Mouse (Mus musculus) cerebral cortex, adult 2 months (tissue): ENCODE results near the gene Gk2.

ENCODE experiments used
- WGBS: fragments of 180-500 bp; shearing (Covaris S2); methylation state at CpG from one replicate; pipeline ENCODE4 v1.1.7; 2018; 5-methylcytosine and 5-hydroxymethylcytosine counted together

Gk2 gene

DNA sequence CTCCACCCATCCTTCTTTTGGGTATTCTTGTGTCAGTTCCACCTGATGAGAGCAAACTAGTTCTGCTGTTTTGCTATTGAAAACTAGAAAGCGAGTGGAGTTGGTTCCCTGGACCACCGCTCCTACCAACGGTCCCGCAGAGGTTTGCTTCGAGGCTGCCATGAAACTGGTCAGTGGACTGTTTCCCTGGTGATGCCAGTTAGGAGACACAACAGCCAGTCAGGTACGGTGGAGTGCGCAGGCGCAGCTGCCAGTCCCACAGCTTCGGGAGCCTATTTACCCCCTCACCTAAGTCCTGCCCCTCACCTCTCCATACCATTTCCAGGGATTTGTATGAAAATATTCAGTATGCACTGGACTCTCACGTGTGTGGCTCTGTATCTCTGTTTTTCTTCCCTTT lies at the start of gene Gk2:
Gk2 (minus strand) TSS at position 206 of the 400 bp plus-strand sequence.
- WGBS, result 93% methylated on average over 10 of the region's 10 CpGs

DNA sequence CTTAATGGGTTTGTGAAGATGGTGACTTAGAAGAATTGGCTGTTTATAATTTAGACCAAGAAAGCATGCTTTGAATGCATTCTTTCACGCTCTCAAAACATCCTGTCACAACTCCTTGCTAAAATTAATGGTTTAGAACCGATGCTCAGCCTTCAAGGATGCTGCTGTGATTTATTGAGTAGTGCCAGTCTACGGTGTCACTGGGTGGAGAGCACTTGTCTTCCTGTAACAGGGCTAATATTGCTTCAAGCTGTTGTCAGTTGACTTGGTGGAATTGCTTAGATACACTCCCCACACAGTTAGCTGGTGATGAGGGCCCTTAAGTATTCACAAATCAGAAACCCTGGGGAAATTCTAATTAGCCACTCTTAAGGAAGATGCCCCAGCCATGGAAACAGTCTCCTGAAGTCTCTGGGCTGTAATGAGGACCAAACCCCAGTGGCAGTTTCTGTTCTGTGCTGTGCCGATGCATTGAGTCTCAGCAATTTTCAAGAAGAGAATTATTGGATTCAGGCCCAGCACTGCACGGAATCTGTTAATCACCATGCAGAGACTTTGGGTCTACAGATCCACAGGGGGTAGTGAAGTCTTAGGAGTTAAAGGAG lies 38.8 kb upstream of the Gk2 start:
- 72% methylated on average over 5 of the region's 5 CpGs for WGBS

DNA sequence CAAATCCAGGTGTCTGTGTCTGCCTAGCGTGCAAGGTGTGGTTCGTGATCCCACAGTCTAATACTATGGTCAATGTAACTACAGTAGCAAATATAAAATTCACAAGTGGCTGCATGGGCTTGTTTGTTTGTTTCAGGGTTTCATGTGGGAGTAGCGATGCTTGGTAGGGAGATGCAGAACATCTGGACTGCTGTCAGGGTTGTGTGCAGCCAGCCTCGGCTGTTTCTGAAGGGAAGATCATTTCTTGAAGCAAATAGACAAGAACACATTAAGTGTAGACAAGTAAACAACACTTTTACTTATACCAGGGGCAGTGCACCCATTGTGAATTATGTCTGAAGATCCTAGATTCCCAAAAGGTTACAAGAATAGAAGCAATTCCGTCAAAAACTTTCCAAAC lies 36.6 kb upstream of the Gk2 start:
- 87% methylated on average over 5 of the region's 5 CpGs for WGBS

- 74% methylated on average over 5 of the region's 5 CpGs for WGBS
Observed at GRCm38 (mm10) chr5:97486141-97486540, 29.3 kb upstream of the Gk2 start.

GRCm38 (mm10) chr5:97479991-97480390 lies 23.2 kb upstream of the Gk2 start:
- 81% methylated on average over 1 of the region's 1 CpGs for WGBS

DNA sequence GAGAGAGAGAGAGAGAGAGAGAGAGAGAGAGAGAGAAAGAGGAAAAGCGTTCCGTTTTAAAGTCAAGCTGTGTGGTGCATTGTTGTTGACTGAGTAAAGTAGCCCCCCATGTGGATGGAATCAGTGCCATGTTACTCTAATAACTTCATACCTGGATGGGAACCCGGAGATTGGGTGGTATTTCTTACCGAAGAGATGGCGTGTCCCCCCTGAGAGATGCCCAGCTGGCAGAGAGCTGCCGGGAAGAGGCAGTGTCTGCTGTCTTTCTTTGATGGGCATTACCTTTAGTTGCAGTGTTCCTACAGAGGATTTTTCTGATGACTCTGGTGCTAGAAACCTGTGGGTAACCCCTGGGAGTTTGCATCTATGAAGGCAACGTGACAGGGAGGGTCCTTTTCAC lies 10.4 kb upstream of the Gk2 start:
- WGBS, result 84% methylated on average over 7 of the region's 7 CpGs

DNA sequence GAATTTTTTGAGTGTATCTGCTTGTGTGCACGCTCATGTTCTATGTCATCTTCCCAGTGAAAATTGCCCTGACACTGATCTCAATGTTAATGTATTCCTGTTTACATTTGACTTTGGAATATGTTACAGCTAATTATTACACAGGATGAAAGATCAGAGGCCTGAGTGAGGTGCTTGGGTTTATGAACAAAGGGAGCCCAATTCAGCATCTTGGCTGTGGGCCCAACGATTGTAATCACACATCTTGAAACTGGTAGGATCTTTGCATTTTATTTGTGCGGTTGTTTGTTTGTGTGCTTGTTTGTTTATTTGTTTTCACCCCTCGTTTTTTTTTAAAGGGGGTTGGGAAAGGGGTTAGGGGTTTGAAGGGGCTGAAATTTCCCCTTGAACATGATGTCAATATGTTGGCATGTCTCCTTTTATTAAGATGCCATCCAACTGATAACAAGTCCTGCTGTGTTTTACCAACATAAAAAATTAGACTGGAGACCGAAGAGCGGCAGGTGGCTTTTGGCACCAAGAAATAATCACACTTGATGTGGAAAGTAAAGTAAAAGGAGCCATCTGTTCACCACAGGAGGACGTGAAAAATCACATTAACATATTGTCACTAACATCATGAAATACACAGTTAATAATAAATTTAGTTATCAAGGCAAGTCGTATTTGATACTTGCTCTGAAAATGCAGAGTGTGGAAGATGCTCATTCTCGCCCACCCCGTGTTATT lies 9.8 kb upstream of the Gk2 start:
- WGBS, result 59% methylated on average over 10 of the region's 10 CpGs

DNA sequence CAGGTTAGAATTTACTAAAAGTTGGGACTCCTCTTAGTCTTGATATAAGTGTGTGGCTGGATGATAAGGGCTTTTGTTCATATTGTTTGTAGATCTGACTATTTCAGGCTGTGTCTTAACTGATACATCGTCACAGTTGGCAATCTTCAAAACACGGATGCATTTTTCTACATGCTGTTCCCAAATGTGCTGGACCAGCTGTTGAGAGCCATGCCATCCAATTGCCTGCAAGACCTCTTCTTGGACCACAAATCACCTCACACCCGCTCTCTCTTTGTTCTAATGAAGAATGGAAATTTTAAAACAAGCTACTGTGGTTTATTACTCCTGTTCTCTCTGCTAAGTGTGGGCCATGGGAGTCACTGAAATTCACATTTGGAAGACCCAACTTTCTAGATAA lies 9.1 kb upstream of the Gk2 start:
- 74% methylated on average over 3 of the region's 3 CpGs for WGBS

GRCm38 (mm10) chr5:97462856-97463255 lies 6.0 kb upstream of the Gk2 start:
- 91% methylated on average over 3 of the region's 3 CpGs for WGBS

- 84% methylated on average over 4 of the region's 4 CpGs for WGBS
Observed at GRCm38 (mm10) chr5:97451451-97451850, 5.4 kb downstream of the Gk2 start.

DNA sequence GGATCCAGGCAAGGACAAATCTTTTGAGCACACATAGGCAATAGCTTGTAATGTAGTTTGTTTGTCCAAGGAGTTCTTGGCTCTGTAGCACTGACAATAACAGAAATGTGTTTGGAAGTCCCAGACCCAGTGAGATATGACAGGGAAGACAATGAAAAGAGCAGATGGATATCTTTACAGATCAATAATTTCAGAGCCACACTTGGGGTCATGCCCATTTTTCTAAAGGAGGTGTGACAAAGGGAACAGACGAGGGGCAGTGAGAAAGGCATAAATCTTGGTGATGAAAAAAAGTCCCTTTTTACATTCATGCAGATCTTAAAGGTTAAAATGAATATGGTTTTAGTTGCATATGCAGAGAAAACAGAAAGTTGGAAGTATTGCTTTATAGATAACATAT lies 12.6 kb downstream of the Gk2 start:
- WGBS, result 70% methylated on average over 1 of the region's 1 CpGs

DNA sequence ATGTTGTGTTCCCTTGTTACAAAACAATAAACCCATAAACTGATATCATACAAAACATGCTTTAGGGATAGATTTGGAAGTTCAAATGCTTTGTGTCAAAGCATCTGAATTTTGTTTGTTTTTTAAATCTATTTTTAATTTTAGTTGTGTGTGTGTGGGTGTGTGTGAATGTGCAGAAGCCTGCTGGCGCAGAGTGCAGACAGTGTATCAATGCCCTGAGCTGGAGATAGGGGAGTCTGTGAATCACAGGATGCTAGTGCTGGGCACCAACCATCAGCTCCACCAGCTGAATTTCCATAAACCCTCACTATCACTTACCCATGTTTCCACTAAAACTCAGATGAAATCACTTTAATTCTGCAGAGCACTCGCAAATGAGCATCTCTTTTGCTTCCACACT lies 24.3 kb downstream of the Gk2 start:
- WGBS, result 75% methylated on average over 2 of the region's 2 CpGs

DNA sequence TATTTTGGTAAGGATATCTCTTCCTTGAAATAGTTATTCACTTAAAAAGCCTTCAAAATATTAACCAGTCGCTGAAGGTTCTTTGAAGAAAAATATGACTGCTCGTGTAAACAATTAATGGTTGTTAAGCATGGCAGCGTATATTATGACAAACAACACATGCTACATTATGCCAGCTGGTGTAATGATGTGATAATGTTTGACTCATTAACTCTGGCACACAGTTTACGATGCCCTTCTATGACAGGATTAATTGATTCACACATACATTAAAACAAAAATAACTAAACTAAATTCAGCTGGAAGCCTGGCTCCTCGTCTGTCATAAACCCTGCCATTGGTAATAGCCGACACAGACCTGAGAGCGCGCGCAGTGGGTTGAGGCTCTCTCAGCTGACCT lies 26.8 kb downstream of the Gk2 start:
- 80% methylated on average over 9 of the region's 9 CpGs for WGBS

DNA sequence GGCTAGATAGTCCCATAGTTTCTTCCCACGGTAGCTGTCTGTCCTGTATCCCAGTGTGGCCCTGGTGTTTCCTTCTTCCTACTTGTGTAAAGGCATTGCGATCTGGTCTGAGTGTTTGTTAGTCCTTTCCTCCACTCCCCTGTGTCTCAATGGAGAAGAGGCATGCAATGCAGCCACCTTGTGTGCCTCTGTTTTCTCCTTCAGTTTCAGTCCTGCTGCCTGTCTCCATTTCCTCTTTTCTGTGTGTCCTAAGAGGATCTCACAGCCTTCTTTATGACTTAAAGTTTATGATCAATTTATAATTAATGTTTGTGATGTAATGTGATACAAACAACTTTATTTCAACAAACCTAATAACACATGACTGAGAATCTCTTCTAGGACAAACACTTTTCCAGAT lies 35.2 kb downstream of the Gk2 start:
- WGBS, result 94% methylated on average over 2 of the region's 2 CpGs

DNA sequence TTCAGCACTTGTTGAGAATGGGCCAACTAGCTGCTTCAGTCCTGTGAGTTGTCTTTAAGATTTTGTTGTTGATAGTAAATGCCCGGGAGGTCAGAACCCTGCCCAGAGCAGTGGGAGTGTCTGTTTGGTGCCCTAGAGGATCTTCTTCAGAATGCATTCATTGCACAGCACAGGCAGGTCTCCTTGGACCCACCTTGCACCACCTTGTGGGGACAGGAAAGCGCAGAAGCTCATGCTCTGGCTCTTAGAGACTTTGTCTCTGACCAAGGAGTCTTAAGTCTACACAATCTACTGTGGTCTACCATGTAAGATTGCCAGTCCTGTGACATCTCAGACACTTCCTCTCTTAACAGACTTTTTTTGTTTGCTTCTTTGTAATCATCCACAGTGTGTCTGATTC lies 39.6 kb downstream of the Gk2 start:
- 97% methylated on average over 2 of the region's 2 CpGs for WGBS

GRCm38 (mm10) chr5:97415837-97416236 lies 41.0 kb downstream of the Gk2 start:
- 67% methylated on average over 6 of the region's 6 CpGs for WGBS

- WGBS, result 61% methylated on average over 3 of the region's 3 CpGs
Observed at GRCm38 (mm10) chr5:97413716-97414115, 43.1 kb downstream of the Gk2 start.

DNA sequence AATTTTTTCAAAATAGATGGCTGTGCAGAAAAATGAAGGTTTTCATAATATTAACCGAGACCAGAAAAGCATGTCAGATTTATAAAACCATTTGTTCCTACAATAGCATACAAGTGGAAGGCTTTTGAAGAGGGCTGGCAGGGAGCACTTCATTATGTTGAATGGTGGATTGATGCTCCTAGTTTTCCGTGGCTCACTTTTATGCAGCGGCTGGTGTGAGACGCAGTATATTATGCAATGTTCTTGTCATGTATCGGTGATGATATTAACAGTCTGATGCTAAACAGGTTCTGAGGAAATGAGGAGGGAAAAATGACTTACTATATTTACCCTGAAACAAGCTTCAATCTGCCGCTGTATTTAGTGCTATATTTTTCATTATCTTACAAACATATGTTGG lies 46.6 kb downstream of the Gk2 start:
- 57% methylated on average over 6 of the region's 6 CpGs for WGBS

DNA sequence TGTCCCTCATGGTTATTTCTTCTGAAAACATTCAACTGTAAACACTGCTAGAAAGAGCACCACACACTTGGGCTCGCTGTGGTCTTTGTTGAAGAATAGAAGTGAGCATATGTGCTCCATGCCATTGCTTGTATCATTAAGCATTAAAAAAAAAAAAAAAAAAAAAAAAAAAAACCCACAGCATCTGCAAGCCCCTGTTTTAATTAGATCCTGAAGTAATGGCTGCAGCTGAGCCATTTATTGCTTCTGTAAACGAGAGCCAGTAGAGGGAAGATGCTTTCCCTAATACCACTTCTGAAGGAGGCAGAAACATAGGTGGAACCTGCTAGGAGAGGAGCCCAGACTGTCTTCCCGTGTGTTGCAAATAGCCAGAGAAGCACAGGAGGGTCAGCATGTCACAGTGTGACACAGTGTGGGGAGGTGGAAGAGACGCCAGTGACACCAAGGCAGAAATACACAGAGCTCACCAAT lies 47.6 kb downstream of the Gk2 start:
- WGBS, result 70% methylated on average over 4 of the region's 4 CpGs
